Mouse (Mus musculus) lung, postnatal 0 days (tissue): Measurements from ENCODE around the gene Sash1.

Experiments used
- CTCF ChIP-seq: IDR thresholded peaks from 2 replicates; pipeline ENCODE4 v1.5.1; 2016; ENCODE audit warnings: antibody characterized with exemption, mild to moderate bottlenecking
- EP300 ChIP-seq: IDR thresholded peaks from 2 replicates; pipeline ENCODE4 v1.6.1; 2016; ENCODE audit warnings: antibody characterized with exemption, mild to moderate bottlenecking, control low read depth

DNA sequence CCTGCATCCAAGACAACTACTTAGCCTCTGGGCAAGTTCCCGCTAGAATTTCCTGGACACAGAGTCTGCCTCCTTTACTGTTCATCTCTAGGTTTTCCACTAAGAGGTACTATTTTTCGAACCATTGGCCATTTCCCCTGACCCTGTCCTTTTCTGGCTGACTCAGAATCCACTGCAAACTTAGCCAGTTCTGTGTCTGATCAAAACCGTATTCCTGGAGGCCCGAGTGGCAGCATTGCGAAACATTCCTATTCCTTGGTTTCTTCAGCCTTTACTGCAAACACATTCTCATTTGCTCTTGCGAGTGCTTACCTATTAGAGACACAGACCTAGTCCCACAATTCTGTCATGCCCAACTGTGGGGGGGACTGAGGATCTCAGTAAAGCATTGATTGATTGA lies 17.2 kb upstream of the Sash1 start:
- no peak for TF ChIP-seq CTCF
- no peak for TF ChIP-seq EP300
